10 mouse cellular contexts compared by ENCODE assay signal in the genomic region with DNA sequence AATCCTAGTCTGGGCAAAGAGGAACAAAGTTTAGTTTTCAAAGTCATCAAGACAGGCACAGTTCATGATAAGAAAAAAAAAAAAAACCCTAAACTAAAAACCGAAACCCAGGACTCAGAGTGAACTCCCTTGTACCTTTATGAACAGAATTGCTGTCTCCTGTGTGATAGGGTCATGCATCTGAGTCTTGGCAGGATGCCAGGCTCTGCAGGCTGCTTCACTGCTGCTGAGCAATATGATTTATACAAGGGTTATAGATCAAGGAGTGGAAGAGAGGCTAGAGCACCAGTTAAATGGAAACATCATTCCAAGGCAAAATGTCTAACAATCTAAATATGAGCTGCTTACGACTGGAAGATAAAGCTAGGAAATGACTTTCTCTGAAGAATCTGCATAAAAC.
A peak's percentile ranks its signal among the peaks of the same experiment; 100 is the strongest.
DNase-seq lines count a peak whose midpoint lies in the region; ATAC-seq lines count a peak whose summit lies in the region.
"Had no signal": no experiment of that assay in that cellular context is flagged by ENCODE, and none has a peak within 500 bp of the region (broad histone marks: within the 10 kb centered on the region; RNA-seq: fewer than 3 reads in every experiment).

No protein-coding gene starts in this region.

- H3K36me3 ChIP-seq in hindbrain, embryonic 11.5 days (ENCODE audit: control insufficient read depth, insufficient read depth, low read length), result no peaks in the 10 kb centered on the region
- no peaks in the 10 kb centered on the region for H3K36me3 ChIP-seq in hindbrain, embryonic 10.5 days
- H3K36me3 ChIP-seq: heart, embryonic 13.5 days had no signal

- H3K27ac ChIP-seq in hindbrain, embryonic 11.5 days (ENCODE audit: low read depth, low read length), result no peak overlapping the region
- H3K27ac ChIP-seq in hindbrain, embryonic 10.5 days, result no peak overlapping the region
- H3K27ac ChIP-seq: heart, embryonic 13.5 days had no signal

- peak; percentile 14 for DNase-seq in hindbrain, embryonic 11.5 days (ENCODE audit: low spot score)
- DNase-seq in hindbrain, embryonic 10.5 days (ENCODE audit: low spot score), result no peak
- DNase-seq in 416B (ENCODE audit: low read depth), result peak; percentile 1
- DNase-seq in adrenal gland, adult (ENCODE audit: inconsistent age in 2 of 2, low spot score in 1 of 2), result peak; percentile 52 to 77
- peak; percentile 37 to 43 for DNase-seq in kidney, postnatal 4 days
- no peak for DNase-seq in thymus, postnatal 4 days
- DNase-seq in layer of hippocampus, adult 8-10 months (ENCODE audit: low spot score in 2 of 2), result no peak
- no peak for DNase-seq in gastrocnemius, postnatal 36 days

- 70% methylated on average over 2 of the region's 2 CpGs for WGBS in hindbrain, embryonic 11.5 days
- WGBS in hindbrain, embryonic 10.5 days, result 76% methylated on average over 2 of the region's 2 CpGs

- no peak overlapping the region for H3K4me2 ChIP-seq in hindbrain, embryonic 11.5 days (replicated peaks; ENCODE audit: low read depth, low read length)
- H3K4me2 ChIP-seq: heart, embryonic 13.5 days had no signal

- ATAC-seq in hindbrain, embryonic 11.5 days (ENCODE audit: low FRiP score), result no peak
- ATAC-seq: lung, postnatal 0 days had no signal

- H3K9me3 ChIP-seq in hindbrain, embryonic 11.5 days (ENCODE audit: control insufficient read depth, low read length), result no peaks in the 10 kb centered on the region
- H3K9me3 ChIP-seq in hindbrain, embryonic 10.5 days, result no peaks in the 10 kb centered on the region
- H3K9me3 ChIP-seq: heart, embryonic 13.5 days had no signal

- H3K4me3 ChIP-seq in hindbrain, embryonic 11.5 days (ENCODE audit: low read depth, low read length), result no peak overlapping the region
- no peak overlapping the region for H3K4me3 ChIP-seq in hindbrain, embryonic 10.5 days
- H3K4me3 ChIP-seq: heart, embryonic 13.5 days had no signal

- intact Hi-C loops in gastrocnemius, postnatal 36 days (cut with DNase I), result no loop called here

- H3K9ac ChIP-seq in hindbrain, embryonic 11.5 days (ENCODE audit: low read depth, low read length), result no peak overlapping the region
- H3K9ac ChIP-seq: heart, embryonic 13.5 days had no signal

- no peaks in the 10 kb centered on the region for H3K27me3 ChIP-seq in hindbrain, embryonic 11.5 days (ENCODE audit: control insufficient read depth, insufficient read depth, low read length)
- no peaks in the 10 kb centered on the region for H3K27me3 ChIP-seq in hindbrain, embryonic 10.5 days (ENCODE audit: insufficient read depth, poor library complexity, severe bottlenecking)
- H3K27me3 ChIP-seq: heart, embryonic 13.5 days had no signal

- no peaks in the 10 kb centered on the region for H3K4me1 ChIP-seq in hindbrain, embryonic 11.5 days (replicated peaks; ENCODE audit: control insufficient read depth, insufficient read depth, low read length)
- H3K4me1 ChIP-seq in hindbrain, embryonic 10.5 days (replicated peaks), result no peaks in the 10 kb centered on the region
- H3K4me1 ChIP-seq: heart, embryonic 13.5 days had no signal

Comparison
In these comparisons a context has a peak if more than half of its experiments do, and no peak if none do; other contexts are left out.
1. DNase-seq: peak in hindbrain, embryonic 11.5 days (single experiment), 416B (single experiment), adrenal gland, adult (2 of 2) and kidney, postnatal 4 days (2 of 2); none in hindbrain, embryonic 10.5 days (single experiment), thymus, postnatal 4 days (single experiment), layer of hippocampus, adult 8-10 months (0 of 2) and gastrocnemius, postnatal 36 days (0 of 2).